Mouse (Mus musculus): Measurements from ENCODE around the gene Fam135a. TPM values are rescaled to one million over a fixed set of nuclear protein-coding genes. Genes with fewer than 3 reads are reported as not detected.

Gene Fam135a
- total and polyA plus RNA-seq, 3 experiments: not detected

GRCm38 (mm10) chr1:24092414-24092813 is 7.7 kb downstream of the Fam135a start:
- H3K4me3 ChIP-seq (ENCODE audit: control insufficient read depth in 1 of 2, insufficient read depth in 1 of 2, low read depth in 2 of 2, low read length in 2 of 2): no peak overlapping the region
- no peaks in the 10 kb centered on the region for H3K79me2 ChIP-seq (ENCODE audit: control insufficient read depth, insufficient read depth, low read length, poor library complexity)
- H3K27ac ChIP-seq (ENCODE audit: control insufficient read depth, low read depth, low read length): no peak overlapping the region
- H3K9ac ChIP-seq (ENCODE audit: control insufficient read depth, low read depth, low read length, poor library complexity, severe bottlenecking): no peak overlapping the region
- no peaks in the 10 kb centered on the region for H3K27me3 ChIP-seq (ENCODE audit: control insufficient read depth in 1 of 2, insufficient read depth in 2 of 2, low read length in 2 of 2)
- no peaks in the 10 kb centered on the region for H3K36me3 ChIP-seq (ENCODE audit: control insufficient read depth in 1 of 2, insufficient read depth in 2 of 2, low read length in 2 of 2)
- H3K9me3 ChIP-seq (replicated peaks; ENCODE audit: insufficient read depth, low read length): no peaks in the 10 kb centered on the region
- H3K4me1 ChIP-seq (ENCODE audit: control insufficient read depth in 1 of 2, insufficient read depth in 2 of 2, low read length in 2 of 2): no peaks in the 10 kb centered on the region
- no peak for DNase-seq (ENCODE audit: low read depth, low spot score)
- TF ChIP-seq SMC3 (IDR thresholded peaks at IDR 0.05; ENCODE audit: low read depth, low read length) (no peak), NELFE (IDR thresholded peaks at IDR 0.05; ENCODE audit: low read depth, low read length) (no peak), ZNF384 (IDR thresholded peaks at IDR 0.05; ENCODE audit: low read depth, low read length) (no peak), CHD1 (IDR thresholded peaks at IDR 0.05; ENCODE audit: low read depth, low read length) (no peak), ETS1 (IDR thresholded peaks at IDR 0.05; ENCODE audit: low read depth, low read length) (no peak), MEF2A (IDR thresholded peaks at IDR 0.05; ENCODE audit: extremely low read depth, insufficient replicate concordance, low read depth, low read length, poor library complexity, severe bottlenecking) (no peak), ZKSCAN1 (IDR thresholded peaks at IDR 0.05; ENCODE audit: low read depth, low read length) (no peak), EP300 (IDR thresholded peaks at IDR 0.05; ENCODE audit: low read depth in 1 of 2, low read length in 2 of 2) (no peak), NRF1 (IDR thresholded peaks at IDR 0.05; ENCODE audit: insufficient read depth, low read depth, low read length, poor library complexity, severe bottlenecking) (no peak)

GRCm38 (mm10) chr1:24090603-24091002 is 9.5 kb downstream of the Fam135a start:
- no peak overlapping the region for H3K4me3 ChIP-seq (ENCODE audit: control insufficient read depth in 1 of 2, insufficient read depth in 1 of 2, low read depth in 2 of 2, low read length in 2 of 2)
- TF ChIP-seq CHD2 (IDR thresholded peaks at IDR 0.05; ENCODE audit: low read length): no peak
- no peak for TF ChIP-seq KAT2A (conservative IDR thresholded peaks at IDR 0.05; ENCODE audit: low read depth, low read length)
- TF ChIP-seq MAZ (IDR thresholded peaks at IDR 0.05; ENCODE audit: low read depth, low read length): no peak
- no peak for TF ChIP-seq HCFC1 (IDR thresholded peaks at IDR 0.05; ENCODE audit: low read depth, low read length)
- no peak for TF ChIP-seq TCF12 (IDR thresholded peaks at IDR 0.05; ENCODE audit: low read depth, low read length)
- no peak for TF ChIP-seq MYC (IDR thresholded peaks at IDR 0.05; ENCODE audit: low read depth, low read length)
- no peak for TF ChIP-seq MAX (IDR thresholded peaks at IDR 0.05; ENCODE audit: low read length)
- TF ChIP-seq USF2 (IDR thresholded peaks at IDR 0.05; ENCODE audit: borderline replicate concordance in 1 of 2, insufficient read depth in 1 of 2, low read depth in 1 of 2, low read length in 2 of 2): no peak
- TF ChIP-seq UBTF (IDR thresholded peaks at IDR 0.05; ENCODE audit: borderline replicate concordance, insufficient read depth, low read depth, low read length): no peak
- H3K79me2 ChIP-seq (ENCODE audit: control insufficient read depth, insufficient read depth, low read length, poor library complexity): no peaks in the 10 kb centered on the region
- no peaks in the 10 kb centered on the region for H3K27me3 ChIP-seq (ENCODE audit: control insufficient read depth in 1 of 2, insufficient read depth in 2 of 2, low read length in 2 of 2)
- no peaks in the 10 kb centered on the region for H3K4me1 ChIP-seq (ENCODE audit: control insufficient read depth in 1 of 2, insufficient read depth in 2 of 2, low read length in 2 of 2)
- H3K36me3 ChIP-seq (ENCODE audit: control insufficient read depth in 1 of 2, insufficient read depth in 2 of 2, low read length in 2 of 2): no peaks in the 10 kb centered on the region
- H3K9me3 ChIP-seq (replicated peaks; ENCODE audit: insufficient read depth, low read length): no peaks in the 10 kb centered on the region
- H3K9ac ChIP-seq (ENCODE audit: control insufficient read depth, low read depth, low read length, poor library complexity, severe bottlenecking): no peak overlapping the region
- H3K27ac ChIP-seq (ENCODE audit: control insufficient read depth, low read depth, low read length): no peak overlapping the region
- no peak for DNase-seq (ENCODE audit: low read depth, low spot score)
